In genomic region chr12:54696242-54697002, GRCm38 (mm10) we compare ENCODE assay signal across 8 mouse cellular contexts. TPM values are rescaled to one million over a fixed set of nuclear protein-coding genes. Genes with fewer than 3 reads are reported as not detected.
DNase-seq lines count a peak whose midpoint lies in the region; ATAC-seq and TF ChIP-seq lines count a peak whose summit lies in the region.

No protein-coding gene starts in this region.

- WGBS in bone marrow, adult 2 months: under 1% methylated on average over 32 of the region's 32 CpGs
- under 1% methylated on average over 32 of the region's 32 CpGs for WGBS in embryonic facial prominence, embryonic 15.5 days
- WGBS in kidney, embryonic 14.5 days: under 1% methylated on average over 32 of the region's 32 CpGs
- under 1% methylated on average over 32 of the region's 32 CpGs for WGBS in limb, embryonic 15.5 days

- peak; percentile 87 for TF ChIP-seq POLR2A in bone marrow, adult 2 months (IDR thresholded peaks at IDR 0.05; ENCODE audit: borderline replicate concordance, control insufficient read depth, low read depth, low read length)

- H3K9ac ChIP-seq in embryonic facial prominence, embryonic 15.5 days: peak overlapping the region; percentile 63
- H3K9ac ChIP-seq in kidney, embryonic 14.5 days (ENCODE audit: low read depth, low read length): peak overlapping the region; percentile 76; the same call in 1 of the 2 replicates
- peak overlapping the region; percentile 94 for H3K9ac ChIP-seq in limb, embryonic 15.5 days

- H3K27me3 ChIP-seq in embryonic facial prominence, embryonic 15.5 days: no peaks in the 10 kb centered on the region
- no peaks in the 10 kb centered on the region for H3K27me3 ChIP-seq in kidney, embryonic 14.5 days (ENCODE audit: control insufficient read depth, insufficient read depth, low read length)
- no peaks in the 10 kb centered on the region for H3K27me3 ChIP-seq in limb, embryonic 15.5 days

- peak; percentile 93 for ATAC-seq in embryonic facial prominence, embryonic 15.5 days (ENCODE audit: insufficient number of reproducible peaks, low FRiP score, low TSS enrichment, low read depth)
- ATAC-seq in kidney, embryonic 14.5 days (ENCODE audit: low FRiP score, low TSS enrichment): peak; percentile 91
- ATAC-seq in limb, embryonic 15.5 days (ENCODE audit: insufficient number of reproducible peaks, low FRiP score, low TSS enrichment, low read depth): peak; percentile 90

- peak overlapping the region; percentile 90 for H3K4me3 ChIP-seq in bone marrow, adult 2 months (replicated peaks; ENCODE audit: control insufficient read depth, low read depth, low read length)
- peak overlapping the region; percentile 93 for H3K4me3 ChIP-seq in embryonic facial prominence, embryonic 15.5 days (replicated peaks)
- peak overlapping the region; percentile 85 for H3K4me3 ChIP-seq in kidney, embryonic 14.5 days (ENCODE audit: low read length)
- peak overlapping the region; percentile 91 for H3K4me3 ChIP-seq in limb, embryonic 15.5 days

- TF ChIP-seq CTCF in bone marrow, adult 2 months (IDR thresholded peaks at IDR 0.05; ENCODE audit: control insufficient read depth, insufficient read depth, low read length): no peak

- no peaks in the 10 kb centered on the region for H3K4me1 ChIP-seq in bone marrow, adult 2 months (ENCODE audit: control insufficient read depth, insufficient read depth, low read length)
- peaks cover 7% of the 10 kb centered on the region for H3K4me1 ChIP-seq in embryonic facial prominence, embryonic 15.5 days
- H3K4me1 ChIP-seq in kidney, embryonic 14.5 days (ENCODE audit: control insufficient read depth, insufficient read depth, low read length): no peaks in the 10 kb centered on the region
- peaks cover 3% of the 10 kb centered on the region; the same call in 1 of the 2 replicates for H3K4me1 ChIP-seq in limb, embryonic 15.5 days

- peak; percentile 98 for DNase-seq in 416B (ENCODE audit: low read depth)
- peak; percentile 91 to 95 for DNase-seq in heart, adult 9 months (ENCODE audit: low spot score in 2 of 2)
- DNase-seq in monocyte, adult 2 months (ENCODE audit: low read depth in 1 of 2, low spot score in 2 of 2): peak; percentile 69 to 84
- DNase-seq in spleen, postnatal 36 days (ENCODE audit: low spot score in 2 of 2): peak; percentile 92 to 96

- peak overlapping the region; percentile 47; the same call in 1 of the 2 replicates for H3K27ac ChIP-seq in bone marrow, adult 2 months (ENCODE audit: control insufficient read depth, insufficient read depth, low read depth, low read length, poor library complexity)
- H3K27ac ChIP-seq in embryonic facial prominence, embryonic 15.5 days (replicated peaks): peak overlapping the region; percentile 98
- peak overlapping the region; percentile 89 for H3K27ac ChIP-seq in kidney, embryonic 14.5 days (ENCODE audit: low read depth, low read length)
- H3K27ac ChIP-seq in limb, embryonic 15.5 days: peak overlapping the region; percentile 97

- peaks cover 10% of the 10 kb centered on the region; the same call in 1 of the 2 replicates for H3K36me3 ChIP-seq in embryonic facial prominence, embryonic 15.5 days
- peaks cover 4% of the 10 kb centered on the region; the same call in 1 of the 2 replicates for H3K36me3 ChIP-seq in kidney, embryonic 14.5 days (ENCODE audit: control insufficient read depth, insufficient read depth, low read length)
- peaks cover 7% of the 10 kb centered on the region; the same call in 1 of the 2 replicates for H3K36me3 ChIP-seq in limb, embryonic 15.5 days

- H3K9me3 ChIP-seq in embryonic facial prominence, embryonic 15.5 days (replicated peaks): no peaks in the 10 kb centered on the region
- no peaks in the 10 kb centered on the region for H3K9me3 ChIP-seq in kidney, embryonic 14.5 days (ENCODE audit: control insufficient read depth, low read length)
- H3K9me3 ChIP-seq in limb, embryonic 15.5 days: no peaks in the 10 kb centered on the region

- peak overlapping the region; percentile 70 for H3K4me2 ChIP-seq in embryonic facial prominence, embryonic 15.5 days (replicated peaks)
- H3K4me2 ChIP-seq in kidney, embryonic 14.5 days (replicated peaks; ENCODE audit: low read depth, low read length): peak overlapping the region; percentile 64
- H3K4me2 ChIP-seq in limb, embryonic 15.5 days: peak overlapping the region; percentile 61

RNA-seq across cellular contexts. Expression of gene Eapp, which starts 0.7 kb away (rescaled TPM):
- 25.2 and 50.9 TPM in 2 replicates for polyA plus RNA-seq in bone marrow, adult 2 months (2011; ENCODE audit: insufficient read depth, insufficient read length, low replicate concordance, missing spikeins)
- polyA plus RNA-seq in embryonic facial prominence, embryonic 15.5 days (2015; fragmentation: Nextera tagmentation; extraction: Ambion mirVana): 71.1 and 72.6 TPM in 2 replicates
- 59.9 and 80.3 TPM in 2 replicates for polyA plus RNA-seq in kidney, embryonic 14.5 days (2014; fragmentation: Nextera tagmentation; extraction: Ambion mirVana)
- polyA plus RNA-seq in limb, embryonic 15.5 days (2015; fragmentation: Nextera tagmentation; extraction: Ambion mirVana): 69.2 and 69.4 TPM in 2 replicates

RNA-seq across cellular contexts. Expression of gene Sptssa, which starts 40.0 kb away (rescaled TPM):
- 14.8 and 28.0 TPM in 2 replicates for polyA plus RNA-seq in bone marrow, adult 2 months (2011; ENCODE audit: insufficient read depth, insufficient read length, low replicate concordance, missing spikeins)
- polyA plus RNA-seq in embryonic facial prominence, embryonic 15.5 days (2015; fragmentation: Nextera tagmentation; extraction: Ambion mirVana): 190 and 192 TPM in 2 replicates
- 224 and 255 TPM in 2 replicates for polyA plus RNA-seq in kidney, embryonic 14.5 days (2014; fragmentation: Nextera tagmentation; extraction: Ambion mirVana)
- 237 and 244 TPM in 2 replicates for polyA plus RNA-seq in limb, embryonic 15.5 days (2015; fragmentation: Nextera tagmentation; extraction: Ambion mirVana)

Comparison
In these comparisons a context has a peak if more than half of its experiments do, and no peak if none do; other contexts are left out.
1. Peak in every context shown above with its lines: DNase-seq, ATAC-seq, H3K4me3 ChIP-seq and H3K27ac ChIP-seq.
2. H3K27ac ChIP-seq: peak in every context shown above with its lines; median percentile 98 in embryonic facial prominence, embryonic 15.5 days; 97 in limb, embryonic 15.5 days; 89 in kidney, embryonic 14.5 days; 47 in bone marrow, adult 2 months.